Mouse (Mus musculus): ENCODE data around the gene Cd52. TPM values are rescaled to one million over a fixed set of nuclear protein-coding genes. Genes with fewer than 3 reads are reported as not detected.
"Not testable (repeated sequence)": the region's sequence is repeated elsewhere in the genome, so short reads cannot be mapped to it uniquely, and the experiment has no call there.

The Cd52 gene
- 23.8 and 24.7 TPM in 2 replicates for polyA plus RNA-seq (2015; fragmentation: Nextera tagmentation; extraction: Ambion mirVana)

DNA sequence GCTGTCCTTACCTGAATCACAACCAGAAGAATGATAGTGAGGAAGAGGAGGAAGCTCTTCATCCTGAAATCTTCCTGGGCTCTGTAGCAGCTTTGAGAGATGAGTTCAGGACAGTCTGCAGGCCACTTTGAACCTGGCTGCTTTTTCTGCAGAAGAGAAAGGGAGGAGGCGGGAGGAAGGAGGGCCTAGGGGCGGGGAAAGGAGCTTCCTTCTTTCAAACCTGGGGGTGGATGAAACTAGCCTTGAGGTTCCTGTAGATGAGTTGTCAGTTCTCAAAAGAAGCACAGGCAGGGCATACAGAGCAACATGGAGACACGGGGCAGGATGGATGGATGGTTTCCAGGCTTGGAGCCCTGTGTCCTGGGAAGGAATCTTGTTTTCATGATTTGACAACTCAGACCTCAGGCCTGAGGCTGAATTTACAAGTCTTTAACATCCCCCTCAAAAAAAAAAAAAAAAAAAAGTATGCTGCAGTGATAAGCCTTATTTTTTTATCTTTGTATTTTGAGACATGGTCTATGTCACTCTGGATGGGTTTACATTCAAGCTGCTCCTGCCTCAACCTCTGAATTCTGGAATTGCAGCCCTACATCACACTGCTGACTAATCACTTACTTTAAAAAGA, at the start of gene Cd52:
Gene Cd52 (minus strand): TSS at position 160 of the 625 bp plus-strand sequence.
- H3K9ac ChIP-seq (ENCODE audit: low read length), result no peak within 1 kb of the TSS
- no peak within 1 kb of the TSS for H3K27ac ChIP-seq (ENCODE audit: low read length)
- 55% methylated on average over 3 of the region's 3 CpGs for WGBS
- H3K4me2 ChIP-seq (ENCODE audit: low read depth, low read length), result no peak within 1 kb of the TSS
- no peaks in the 10 kb centered on the region for H3K36me3 ChIP-seq (ENCODE audit: control insufficient read depth, insufficient read depth, low read length)
- H3K4me1 ChIP-seq (replicated peaks; ENCODE audit: control insufficient read depth, insufficient read depth, low read length), result no peaks in the 10 kb centered on the region
- ATAC-seq (ENCODE audit: low read depth), result no peak
- no peaks in the 10 kb centered on the region for H3K9me3 ChIP-seq (ENCODE audit: control insufficient read depth, low read length)
- H3K4me3 ChIP-seq (ENCODE audit: low read length), result no peak within 1 kb of the TSS
- H3K27me3 ChIP-seq (ENCODE audit: control insufficient read depth, insufficient read depth, low read depth, low read length), result no peaks in the 10 kb centered on the region

DNA sequence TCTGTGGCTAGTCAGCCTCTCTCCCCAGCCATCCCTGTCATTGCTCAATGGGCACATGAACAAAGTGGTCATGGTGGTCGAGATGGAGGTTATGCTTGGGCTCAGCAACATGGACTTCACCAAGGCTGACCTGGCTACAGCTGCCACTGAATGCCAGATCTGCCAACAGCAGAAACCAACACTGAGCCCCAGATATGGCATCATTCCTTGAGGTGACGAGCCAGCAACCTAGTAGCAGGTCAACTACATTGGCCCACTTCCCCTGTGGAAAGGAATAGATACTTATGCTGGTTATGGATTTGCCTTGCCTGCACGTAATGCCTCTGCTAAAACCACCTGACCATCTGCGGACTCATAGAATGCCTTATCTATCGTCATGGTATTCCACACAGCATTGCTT, 49.4 kb upstream of the Cd52 start:
- not testable (repeated sequence) for H3K27ac ChIP-seq (ENCODE audit: low read length); H3K4me2 ChIP-seq (ENCODE audit: low read depth, low read length); H3K27me3 ChIP-seq (ENCODE audit: control insufficient read depth, insufficient read depth, low read depth, low read length); H3K9me3 ChIP-seq (ENCODE audit: control insufficient read depth, low read length); H3K4me1 ChIP-seq (replicated peaks; ENCODE audit: control insufficient read depth, insufficient read depth, low read length); H3K36me3 ChIP-seq (ENCODE audit: control insufficient read depth, insufficient read depth, low read length); H3K4me3 ChIP-seq (ENCODE audit: low read length); H3K9ac ChIP-seq (ENCODE audit: low read length); ATAC-seq (ENCODE audit: low read depth)
- WGBS, result 91% methylated on average over 5 of the region's 5 CpGs

GRCm38 (mm10) chr4:134138857-134139256, 44.0 kb upstream of the Cd52 start:
- 76% methylated on average over 2 of the region's 2 CpGs for WGBS
- Histone ChIP-seq H3K36me3 (ENCODE audit: control insufficient read depth, insufficient read depth, low read length) (peaks cover under 1% of the 10 kb centered on the region; the same call in 1 of the 2 replicates), H3K4me1 (replicated peaks; ENCODE audit: control insufficient read depth, insufficient read depth, low read length) (no peaks in the 10 kb centered on the region), H3K4me3 (ENCODE audit: low read length) (no peak overlapping the region), H3K4me2 (ENCODE audit: low read depth, low read length) (no peak overlapping the region), H3K27me3 (ENCODE audit: control insufficient read depth, insufficient read depth, low read depth, low read length) (no peaks in the 10 kb centered on the region), H3K9ac (ENCODE audit: low read length) (no peak overlapping the region), H3K9me3 (ENCODE audit: control insufficient read depth, low read length) (no peaks in the 10 kb centered on the region), H3K27ac (ENCODE audit: low read length) (no peak overlapping the region)
- no peak for ATAC-seq (ENCODE audit: low read depth)

- Histone ChIP-seq H3K9ac (ENCODE audit: low read length) (no peak overlapping the region), H3K27ac (ENCODE audit: low read length) (no peak overlapping the region), H3K4me1 (replicated peaks; ENCODE audit: control insufficient read depth, insufficient read depth, low read length) (no peaks in the 10 kb centered on the region), H3K9me3 (ENCODE audit: control insufficient read depth, low read length) (no peaks in the 10 kb centered on the region), H3K4me2 (ENCODE audit: low read depth, low read length) (no peak overlapping the region), H3K36me3 (ENCODE audit: control insufficient read depth, insufficient read depth, low read length) (no peaks in the 10 kb centered on the region), H3K27me3 (ENCODE audit: control insufficient read depth, insufficient read depth, low read depth, low read length) (no peaks in the 10 kb centered on the region), H3K4me3 (ENCODE audit: low read length) (no peak overlapping the region)
- ATAC-seq (ENCODE audit: low read depth), result no peak
- 29% methylated on average over 3 of the region's 3 CpGs for WGBS
Observed at GRCm38 (mm10) chr4:134136280-134136926, 41.5 kb upstream of the Cd52 start.

- Histone ChIP-seq H3K4me1 (replicated peaks; ENCODE audit: control insufficient read depth, insufficient read depth, low read length) (peaks cover 10% of the 10 kb centered on the region), H3K4me3 (ENCODE audit: low read length) (no peak overlapping the region), H3K27ac (ENCODE audit: low read length) (no peak overlapping the region), H3K9me3 (ENCODE audit: control insufficient read depth, low read length) (no peaks in the 10 kb centered on the region), H3K4me2 (ENCODE audit: low read depth, low read length) (no peak overlapping the region), H3K9ac (ENCODE audit: low read length) (no peak overlapping the region), H3K27me3 (ENCODE audit: control insufficient read depth, insufficient read depth, low read depth, low read length) (no peaks in the 10 kb centered on the region), H3K36me3 (ENCODE audit: control insufficient read depth, insufficient read depth, low read length) (peaks cover 5% of the 10 kb centered on the region; the same call in 1 of the 2 replicates)
- WGBS, result 61% methylated on average over 8 of the region's 8 CpGs
- no peak for ATAC-seq (ENCODE audit: low read depth)
Observed at GRCm38 (mm10) chr4:134132519-134133095, 37.7 kb upstream of the Cd52 start.

DNA sequence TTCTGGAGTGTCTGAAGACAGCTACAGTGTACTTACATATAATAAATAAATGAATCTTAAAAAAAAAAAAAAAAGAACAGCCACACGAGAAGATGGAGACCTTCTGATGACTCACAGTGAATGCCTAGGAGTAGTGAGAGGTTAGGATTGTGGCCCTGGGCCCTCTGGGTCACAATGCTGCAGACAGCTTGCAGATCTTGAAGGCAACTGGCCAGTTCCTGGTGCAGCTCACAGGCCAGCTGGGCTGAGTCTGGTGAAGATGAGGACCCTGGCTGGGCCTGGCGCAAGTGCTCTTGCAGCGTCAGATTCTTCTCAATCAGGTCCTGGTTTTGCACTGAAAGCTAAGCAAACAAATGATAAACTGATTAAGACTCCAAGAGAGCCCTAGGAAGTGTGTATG, 37.2 kb upstream of the Cd52 start:
- no peaks in the 10 kb centered on the region for H3K9me3 ChIP-seq (ENCODE audit: control insufficient read depth, low read length)
- no peak overlapping the region for H3K4me3 ChIP-seq (ENCODE audit: low read length)
- ATAC-seq (ENCODE audit: low read depth), result no peak
- no peak overlapping the region for H3K9ac ChIP-seq (ENCODE audit: low read length)
- no peak overlapping the region for H3K27ac ChIP-seq (ENCODE audit: low read length)
- no peaks in the 10 kb centered on the region for H3K27me3 ChIP-seq (ENCODE audit: control insufficient read depth, insufficient read depth, low read depth, low read length)
- peaks cover 5% of the 10 kb centered on the region; the same call in 1 of the 2 replicates for H3K36me3 ChIP-seq (ENCODE audit: control insufficient read depth, insufficient read depth, low read length)
- H3K4me2 ChIP-seq (ENCODE audit: low read depth, low read length), result no peak overlapping the region
- peaks cover 12% of the 10 kb centered on the region for H3K4me1 ChIP-seq (replicated peaks; ENCODE audit: control insufficient read depth, insufficient read depth, low read length)
- 49% methylated on average over 3 of the region's 3 CpGs for WGBS

GRCm38 (mm10) chr4:134129482-134129881, 34.6 kb upstream of the Cd52 start:
- Histone ChIP-seq H3K4me2 (ENCODE audit: low read depth, low read length) (peak overlapping the region; percentile 83), H3K9ac (ENCODE audit: low read length) (peak overlapping the region; percentile 90), H3K27ac (ENCODE audit: low read length) (peak overlapping the region; percentile 96), H3K9me3 (ENCODE audit: control insufficient read depth, low read length) (no peaks in the 10 kb centered on the region), H3K36me3 (ENCODE audit: control insufficient read depth, insufficient read depth, low read length) (peaks cover 5% of the 10 kb centered on the region; the same call in 1 of the 2 replicates), H3K4me3 (ENCODE audit: low read length) (peak overlapping the region; percentile 84), H3K27me3 (ENCODE audit: control insufficient read depth, insufficient read depth, low read depth, low read length) (no peaks in the 10 kb centered on the region), H3K4me1 (replicated peaks; ENCODE audit: control insufficient read depth, insufficient read depth, low read length) (peaks cover 16% of the 10 kb centered on the region)
- ATAC-seq (ENCODE audit: low read depth), result no peak
- 26% methylated on average over 6 of the region's 6 CpGs for WGBS

DNA sequence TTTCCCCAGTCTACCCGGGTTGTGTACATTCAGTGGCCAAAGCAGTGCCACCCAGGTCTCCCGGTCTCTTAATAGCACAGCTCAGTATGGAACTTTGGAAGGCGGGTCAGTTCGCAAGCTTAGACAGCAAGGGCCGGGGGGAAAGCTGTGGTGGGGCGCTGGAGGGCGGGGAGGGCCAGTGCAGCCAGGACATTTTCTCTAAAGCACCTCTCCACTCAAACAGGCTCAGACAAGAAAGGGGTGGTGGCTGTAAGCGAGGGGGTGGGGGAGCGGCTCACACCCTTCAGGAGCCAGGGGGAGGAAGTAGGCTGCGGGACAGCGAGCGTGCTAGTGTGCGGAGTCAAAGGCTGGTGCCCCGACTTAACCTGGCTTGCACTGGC, 34.1 kb upstream of the Cd52 start:
- peaks cover 16% of the 10 kb centered on the region for H3K4me1 ChIP-seq (replicated peaks; ENCODE audit: control insufficient read depth, insufficient read depth, low read length)
- under 1% methylated on average over 14 of the region's 14 CpGs for WGBS

DNA sequence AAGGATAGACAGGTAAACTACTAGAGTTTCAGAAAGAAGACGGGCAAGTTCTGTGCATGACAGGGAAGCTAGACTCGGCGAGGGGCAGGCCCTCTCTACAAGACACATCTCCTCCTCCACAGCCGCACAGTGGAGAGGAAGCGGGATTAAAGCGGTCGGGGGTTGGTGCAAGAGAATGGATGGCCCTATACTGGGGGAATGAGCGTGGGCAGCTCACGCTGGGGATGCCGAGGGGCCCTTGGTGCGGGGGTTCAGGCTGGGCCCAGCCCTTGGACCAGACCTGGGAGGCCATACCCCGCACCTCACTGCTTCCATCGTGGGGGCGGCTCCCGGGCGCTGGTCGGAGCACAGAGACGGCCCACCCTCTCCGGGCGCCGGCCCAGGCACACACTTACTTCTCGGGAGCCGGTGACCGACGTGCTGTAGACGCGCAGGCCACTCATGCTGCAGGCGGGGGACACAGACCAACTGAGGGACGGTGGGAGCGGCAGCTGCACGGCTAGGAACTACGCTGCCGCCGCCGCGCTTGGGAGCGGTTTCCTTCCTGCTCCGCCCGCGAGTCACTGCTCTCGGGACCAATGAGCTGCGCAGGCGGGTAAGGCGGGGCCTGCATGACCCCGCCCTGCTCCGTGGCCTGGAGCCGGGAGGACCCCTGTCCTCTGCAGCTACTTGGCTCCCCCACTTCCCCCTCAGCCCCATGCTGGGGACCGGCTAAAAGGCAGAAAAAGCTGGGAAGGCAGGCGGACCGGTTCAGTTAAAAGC, 33.5 kb upstream of the Cd52 start, which contains the start of gene Sh3bgrl3:
Gene Sh3bgrl3 (minus strand): TSS at position 569 of the 762 bp plus-strand sequence.
- Histone ChIP-seq H3K27ac (ENCODE audit: low read length) (peak within 1 kb of the TSS; percentile 96), H3K9me3 (ENCODE audit: control insufficient read depth, low read length) (no peaks in the 10 kb centered on the region), H3K4me3 (ENCODE audit: low read length) (peak within 1 kb of the TSS; percentile 84), H3K27me3 (ENCODE audit: control insufficient read depth, insufficient read depth, low read depth, low read length) (no peaks in the 10 kb centered on the region), H3K4me1 (replicated peaks; ENCODE audit: control insufficient read depth, insufficient read depth, low read length) (peaks cover 16% of the 10 kb centered on the region), H3K4me2 (ENCODE audit: low read depth, low read length) (peak within 1 kb of the TSS; percentile 83), H3K36me3 (ENCODE audit: control insufficient read depth, insufficient read depth, low read length) (peaks cover 5% of the 10 kb centered on the region; the same call in 1 of the 2 replicates), H3K9ac (ENCODE audit: low read length) (peak within 1 kb of the TSS; percentile 90)
- under 1% methylated on average over 50 of the region's 50 CpGs for WGBS
- ATAC-seq (ENCODE audit: low read depth), result peak; percentile 97

More for the DNA sequence above, 34.1 kb upstream of the Cd52 start:
- Histone ChIP-seq H3K36me3 (ENCODE audit: control insufficient read depth, insufficient read depth, low read length) (peaks cover 5% of the 10 kb centered on the region; the same call in 1 of the 2 replicates), H3K9ac (ENCODE audit: low read length) (peak overlapping the region; percentile 90), H3K9me3 (ENCODE audit: control insufficient read depth, low read length) (no peaks in the 10 kb centered on the region), H3K27ac (ENCODE audit: low read length) (peak overlapping the region; percentile 96), H3K27me3 (ENCODE audit: control insufficient read depth, insufficient read depth, low read depth, low read length) (no peaks in the 10 kb centered on the region), H3K4me3 (ENCODE audit: low read length) (peak overlapping the region; percentile 84), H3K4me2 (ENCODE audit: low read depth, low read length) (peak overlapping the region; percentile 83)
- ATAC-seq (ENCODE audit: low read depth), result peak; percentile 79

All from lung, embryonic 16.5 days (tissue).